8 mouse cellular contexts compared by ENCODE assay signal in the genomic region with DNA sequence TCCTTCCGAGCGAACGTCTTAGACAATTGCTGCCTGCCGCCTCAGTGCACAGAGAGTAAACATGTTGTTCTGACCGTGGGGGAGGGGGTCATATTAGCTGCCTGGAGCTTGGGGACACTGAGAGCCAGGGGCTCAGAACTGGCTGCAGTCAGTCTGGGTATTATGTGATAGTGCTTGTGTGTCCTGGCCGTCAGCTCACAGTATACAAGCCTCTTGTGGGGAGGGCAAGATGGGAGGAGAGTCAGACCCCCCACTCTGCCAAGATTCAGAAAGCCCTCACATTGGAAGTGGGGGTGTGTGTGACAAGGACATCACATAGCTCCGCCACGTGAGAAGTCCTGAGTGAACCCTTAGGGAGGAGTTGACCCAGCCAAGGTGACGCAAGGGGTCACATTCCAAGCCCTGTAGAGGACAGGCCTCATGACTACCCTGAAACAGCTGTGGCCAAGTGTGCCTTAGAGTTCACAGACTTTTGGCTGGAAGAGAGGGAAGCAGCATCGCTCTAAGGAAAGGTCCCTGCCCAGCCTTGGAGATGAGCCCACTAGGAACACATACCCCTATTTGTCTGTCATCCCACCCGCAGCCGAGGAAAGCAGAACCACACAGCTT. TPM values are rescaled to one million over a fixed set of nuclear protein-coding genes. Genes with fewer than 3 reads are reported as not detected.
DNase-seq lines count a peak whose midpoint lies in the region; ATAC-seq and TF ChIP-seq lines count a peak whose summit lies in the region.

No protein-coding gene starts in this region.

- H3K4me2 ChIP-seq in forebrain, postnatal 0 days (ENCODE audit: low read depth) = peak overlapping the region; percentile 23
- peak overlapping the region; percentile 81 for H3K4me2 ChIP-seq in hindbrain, embryonic 13.5 days
- peak overlapping the region; percentile 98 for H3K4me2 ChIP-seq in liver, embryonic 11.5 days
- H3K4me2 ChIP-seq in neural tube, embryonic 13.5 days = peak overlapping the region; percentile 78

- peak; percentile 75 for DNase-seq in urinary bladder, postnatal 14 days (ENCODE audit: low spot score)
- no peak for DNase-seq in urinary bladder, postnatal 4 days (ENCODE audit: low spot score in 2 of 2)
- no peak for DNase-seq in forebrain, postnatal 0 days
- no peak for DNase-seq in liver, embryonic 11.5 days (ENCODE audit: low spot score)
- no peak for DNase-seq in thymus, postnatal 14 days
- no peak for DNase-seq in spleen, adult 12 weeks (ENCODE audit: low spot score)

- no peak overlapping the region for H3K9ac ChIP-seq in forebrain, postnatal 0 days
- H3K9ac ChIP-seq in hindbrain, embryonic 13.5 days = peak overlapping the region; percentile 66; the same call in 1 of the 2 replicates
- H3K9ac ChIP-seq in liver, embryonic 11.5 days (ENCODE audit: low read depth, low read length) = no peak overlapping the region; the same call in 1 of the 2 replicates
- H3K9ac ChIP-seq in neural tube, embryonic 13.5 days = peak overlapping the region; percentile 68

- no peaks in the 10 kb centered on the region for H3K36me3 ChIP-seq in forebrain, postnatal 0 days (ENCODE audit: insufficient read depth)
- no peaks in the 10 kb centered on the region for H3K36me3 ChIP-seq in hindbrain, embryonic 13.5 days
- H3K36me3 ChIP-seq in liver, embryonic 11.5 days (ENCODE audit: control insufficient read depth, insufficient read depth, low read length) = no peaks in the 10 kb centered on the region
- peaks cover 4% of the 10 kb centered on the region; the same call in 1 of the 2 replicates for H3K36me3 ChIP-seq in neural tube, embryonic 13.5 days

- H3K27ac ChIP-seq in forebrain, postnatal 0 days (ENCODE audit: low read depth, low read length) = no peak overlapping the region
- peak overlapping the region; percentile 82; the same call in 1 of the 2 replicates for H3K27ac ChIP-seq in hindbrain, embryonic 13.5 days
- peak overlapping the region; percentile 77; the same call in 1 of the 2 replicates for H3K27ac ChIP-seq in liver, embryonic 11.5 days (ENCODE audit: low read depth, low read length)
- peak overlapping the region; percentile 84; the same call in 1 of the 2 replicates for H3K27ac ChIP-seq in neural tube, embryonic 13.5 days (replicated peaks)

- H3K4me1 ChIP-seq in forebrain, postnatal 0 days (ENCODE audit: insufficient read depth) = peaks cover 5% of the 10 kb centered on the region; the same call in 1 of the 2 replicates
- H3K4me1 ChIP-seq in hindbrain, embryonic 13.5 days (replicated peaks) = peaks cover 86% of the 10 kb centered on the region
- H3K4me1 ChIP-seq in liver, embryonic 11.5 days (replicated peaks; ENCODE audit: control insufficient read depth, insufficient read depth, low read length) = peaks cover 62% of the 10 kb centered on the region
- peaks cover 84% of the 10 kb centered on the region for H3K4me1 ChIP-seq in neural tube, embryonic 13.5 days (replicated peaks)

- WGBS in forebrain, postnatal 0 days = 29% methylated on average over 12 of the region's 12 CpGs
- 21% methylated on average over 12 of the region's 12 CpGs for WGBS in hindbrain, embryonic 13.5 days
- 33% methylated on average over 12 of the region's 12 CpGs for WGBS in liver, embryonic 11.5 days
- WGBS in neural tube, embryonic 13.5 days = 28% methylated on average over 12 of the region's 12 CpGs

- TF ChIP-seq CTCF in forebrain, postnatal 0 days (IDR thresholded peaks at IDR 0.05; ENCODE audit: low read depth) = no peak

- H3K27me3 ChIP-seq in forebrain, postnatal 0 days (ENCODE audit: insufficient read depth, low read length) = peaks cover 7% of the 10 kb centered on the region
- peaks cover 85% of the 10 kb centered on the region for H3K27me3 ChIP-seq in hindbrain, embryonic 13.5 days
- H3K27me3 ChIP-seq in liver, embryonic 11.5 days (replicated peaks; ENCODE audit: control insufficient read depth, insufficient read depth, low read length) = peaks cover 13% of the 10 kb centered on the region
- H3K27me3 ChIP-seq in neural tube, embryonic 13.5 days = peaks cover 69% of the 10 kb centered on the region

- ATAC-seq in forebrain, postnatal 0 days = no peak
- no peak for ATAC-seq in hindbrain, embryonic 13.5 days (ENCODE audit: low FRiP score)
- ATAC-seq in liver, embryonic 11.5 days (replicated peaks; ENCODE audit: low FRiP score) = no peak
- ATAC-seq in neural tube, embryonic 13.5 days (ENCODE audit: low read depth) = no peak

- H3K9me3 ChIP-seq in forebrain, postnatal 0 days (ENCODE audit: low read length) = no peaks in the 10 kb centered on the region
- no peaks in the 10 kb centered on the region for H3K9me3 ChIP-seq in hindbrain, embryonic 13.5 days
- H3K9me3 ChIP-seq in liver, embryonic 11.5 days (ENCODE audit: control insufficient read depth, low read length) = no peaks in the 10 kb centered on the region
- no peaks in the 10 kb centered on the region for H3K9me3 ChIP-seq in neural tube, embryonic 13.5 days

- no peak overlapping the region for H3K4me3 ChIP-seq in forebrain, postnatal 0 days (ENCODE audit: low read depth, low read length)
- peak overlapping the region; percentile 25 for H3K4me3 ChIP-seq in hindbrain, embryonic 13.5 days
- H3K4me3 ChIP-seq in liver, embryonic 11.5 days (ENCODE audit: low read depth, low read length) = peak overlapping the region; percentile 36
- peak overlapping the region; percentile 48 for H3K4me3 ChIP-seq in neural tube, embryonic 13.5 days

RNA-seq across cellular contexts. Expression of a gene that starts 3.8 kb away (rescaled TPM):
- 7.0 and 8.4 TPM in 2 replicates for total RNA-seq in forebrain, postnatal 0 days (2014; rRNA removed)
- polyA plus RNA-seq in forebrain, postnatal 0 days (2015; fragmentation: Nextera tagmentation; extraction: Ambion mirVana) = 2.8 and 5.0 TPM in 2 replicates
- 8.3 and 9.3 TPM in 2 replicates for polyA plus RNA-seq in hindbrain, embryonic 13.5 days (2015; fragmentation: Nextera tagmentation; extraction: Ambion mirVana)
- polyA plus RNA-seq in liver, embryonic 11.5 days (2014; fragmentation: Nextera tagmentation; extraction: Ambion mirVana) = 13.2 and 17.8 TPM in 2 replicates
- 10.5 and 15.9 TPM in 2 replicates for polyA plus RNA-seq in neural tube, embryonic 13.5 days (2015; fragmentation: Nextera tagmentation; extraction: Ambion mirVana)

RNA-seq across cellular contexts. Expression of a gene that starts 30.5 kb away (rescaled TPM):
- 187 and 194 TPM in 2 replicates for total RNA-seq in forebrain, postnatal 0 days (2014; rRNA removed)
- 69.7 and 72.8 TPM in 2 replicates for polyA plus RNA-seq in forebrain, postnatal 0 days (2015; fragmentation: Nextera tagmentation; extraction: Ambion mirVana)
- 82.3 and 82.9 TPM in 2 replicates for polyA plus RNA-seq in hindbrain, embryonic 13.5 days (2015; fragmentation: Nextera tagmentation; extraction: Ambion mirVana)
- polyA plus RNA-seq in liver, embryonic 11.5 days (2014; fragmentation: Nextera tagmentation; extraction: Ambion mirVana) = 154 and 162 TPM in 2 replicates
- 81.2 and 90.3 TPM in 2 replicates for polyA plus RNA-seq in neural tube, embryonic 13.5 days (2015; fragmentation: Nextera tagmentation; extraction: Ambion mirVana)

RNA-seq across cellular contexts. Expression of a gene that starts 32.0 kb away (rescaled TPM):
- total RNA-seq in forebrain, postnatal 0 days (2014; rRNA removed) = 90.6 and 110 TPM in 2 replicates
- polyA plus RNA-seq in forebrain, postnatal 0 days (2015; fragmentation: Nextera tagmentation; extraction: Ambion mirVana) = 76.5 and 95.6 TPM in 2 replicates
- polyA plus RNA-seq in hindbrain, embryonic 13.5 days (2015; fragmentation: Nextera tagmentation; extraction: Ambion mirVana) = 50.8 and 57.4 TPM in 2 replicates
- polyA plus RNA-seq in liver, embryonic 11.5 days (2014; fragmentation: Nextera tagmentation; extraction: Ambion mirVana) = 15.1 and 18.7 TPM in 2 replicates
- 54.1 and 55.9 TPM in 2 replicates for polyA plus RNA-seq in neural tube, embryonic 13.5 days (2015; fragmentation: Nextera tagmentation; extraction: Ambion mirVana)

RNA-seq across cellular contexts. Expression of a gene that starts 40.1 kb away (rescaled TPM):
- 11.4 and 12.2 TPM in 2 replicates for total RNA-seq in forebrain, postnatal 0 days (2014; rRNA removed)
- 8.1 and 10.3 TPM in 2 replicates for polyA plus RNA-seq in forebrain, postnatal 0 days (2015; fragmentation: Nextera tagmentation; extraction: Ambion mirVana)
- polyA plus RNA-seq in hindbrain, embryonic 13.5 days (2015; fragmentation: Nextera tagmentation; extraction: Ambion mirVana) = 0.49 and 1.2 TPM in 2 replicates
- polyA plus RNA-seq in liver, embryonic 11.5 days (2014; fragmentation: Nextera tagmentation; extraction: Ambion mirVana) = 0.77 and 1.1 TPM in 2 replicates
- 0.36 and 1.2 TPM in 2 replicates for polyA plus RNA-seq in neural tube, embryonic 13.5 days (2015; fragmentation: Nextera tagmentation; extraction: Ambion mirVana)

RNA-seq across cellular contexts. Expression of a gene that starts 46.3 kb away (rescaled TPM):
- total RNA-seq in forebrain, postnatal 0 days (2014; rRNA removed) = 0.10 TPM in 1 of 2 replicates, not detected in the other
- 0.12 TPM in 1 of 2 replicates, not detected in the other for polyA plus RNA-seq in forebrain, postnatal 0 days (2015; fragmentation: Nextera tagmentation; extraction: Ambion mirVana)
- 0.14 TPM in 1 of 2 replicates, not detected in the other for polyA plus RNA-seq in hindbrain, embryonic 13.5 days (2015; fragmentation: Nextera tagmentation; extraction: Ambion mirVana)
- 31.4 and 36.2 TPM in 2 replicates for polyA plus RNA-seq in liver, embryonic 11.5 days (2014; fragmentation: Nextera tagmentation; extraction: Ambion mirVana)
- polyA plus RNA-seq in neural tube, embryonic 13.5 days (2015; fragmentation: Nextera tagmentation; extraction: Ambion mirVana) = 0.11 TPM in 1 of 2 replicates, not detected in the other

Comparison
In these comparisons a context has a peak if more than half of its experiments do, and no peak if none do; other contexts are left out.
1. H3K4me2 ChIP-seq: peak in every context shown above with its lines; median percentile 98 in liver, embryonic 11.5 days; 81 in hindbrain, embryonic 13.5 days; 78 in neural tube, embryonic 13.5 days; 23 in forebrain, postnatal 0 days.
2. H3K9ac ChIP-seq: peak in hindbrain, embryonic 13.5 days (single experiment) and neural tube, embryonic 13.5 days (single experiment); none in forebrain, postnatal 0 days (single experiment) and liver, embryonic 11.5 days (single experiment).